Mouse (Mus musculus) frontal cortex, postnatal 14 days (tissue): ENCODE measurements at regions not wholly inside any gene's neighbourhood (a gene's known extent, or its start where the extent isn't known, plus 50 kb on each side); places are given as distances from the start of the nearest gene placed in this dataset.

ENCODE experiments used
- DNase-seq, 2 experiments: peaks; one replicate each; pipeline ENCODE4 v3.0.0; 2022; ENCODE audit warnings: low spot score in 2 of 2

GRCm38 (mm10) chr15:65646470-65646869, 631.8 kb upstream of the Gm21961 start:
- DNase-seq, result no peak

- no peak for DNase-seq
Measured at GRCm38 (mm10) chr15:65639484-65639883, 624.8 kb upstream of the Gm21961 start.

GRCm38 (mm10) chr15:65637520-65638184, 622.9 kb upstream of the Gm21961 start:
- peak; percentile 30 to 75 for DNase-seq

- DNase-seq, result no peak
Measured at GRCm38 (mm10) chr15:65632440-65632839, 617.7 kb upstream of the Gm21961 start.

GRCm38 (mm10) chr15:65630476-65630875, 615.8 kb upstream of the Gm21961 start:
- DNase-seq, result no peak

GRCm38 (mm10) chr15:65592718-65593477, 578.2 kb upstream of the Gm21961 start:
- peak; percentile 26 to 41 for DNase-seq

- DNase-seq, result no peak
Measured at GRCm38 (mm10) chr15:65585566-65585965, 570.9 kb upstream of the Gm21961 start.

- DNase-seq, result no peak
Measured at GRCm38 (mm10) chr15:65579353-65579752, 564.6 kb upstream of the Gm21961 start.

- DNase-seq, result no peak
Measured at GRCm38 (mm10) chr15:65567931-65568330, 553.2 kb upstream of the Gm21961 start.

GRCm38 (mm10) chr15:65557846-65558835, 543.4 kb upstream of the Gm21961 start:
- DNase-seq, result no peak

GRCm38 (mm10) chr15:65549046-65549445, 534.3 kb upstream of the Gm21961 start:
- DNase-seq, result no peak

- DNase-seq, result no peak
Measured at GRCm38 (mm10) chr15:65535606-65536005, 520.9 kb upstream of the Gm21961 start.

GRCm38 (mm10) chr15:65532241-65532640, 517.5 kb upstream of the Gm21961 start:
- DNase-seq, result peak in 1 of 2 experiments; percentile 10

- DNase-seq, result no peak
Measured at GRCm38 (mm10) chr15:65502656-65503055, 488.0 kb upstream of the Gm21961 start.

- no peak for DNase-seq
Measured at GRCm38 (mm10) chr15:65478940-65479339, 464.2 kb upstream of the Gm21961 start.

GRCm38 (mm10) chr15:65455203-65455816, 440.6 kb upstream of the Gm21961 start:
- no peak for DNase-seq

GRCm38 (mm10) chr15:65452258-65453028, 437.7 kb upstream of the Gm21961 start:
- DNase-seq, result no peak

- DNase-seq, result no peak
Measured at GRCm38 (mm10) chr15:65419736-65420135, 405.0 kb upstream of the Gm21961 start.
